Mouse (Mus musculus) forebrain, embryonic 16.5 days (tissue): ENCODE measurements around the gene Robo2. TPM values are rescaled to one million over a fixed set of nuclear protein-coding genes. Genes with fewer than 3 reads are reported as not detected.

ENCODE experiments used
- ATAC-seq: fragments of 200-750 bp; cut with Nextera tagmentation; 2 replicates; pipeline ENCODE4 v1.8.0; 2017; ENCODE audit warnings: mild to moderate bottlenecking, moderate library complexity
- H3K27ac ChIP-seq: fragments of 300-500 bp; sonication (generic); 2 replicates; pipeline ENCODE4 v1.5.1; 2014; ENCODE audit warnings: low read length, control low read depth
- H3K27me3 ChIP-seq: fragments of 300-500 bp; sonication (generic); replicated peaks from 2 replicates; pipeline ENCODE4 v1.6.1; 2014; ENCODE audit warnings: low read length; ENCODE audit not compliant: control insufficient read depth, insufficient read depth
- H3K36me3 ChIP-seq: fragments of 300-500 bp; sonication (generic); 2 replicates; pipeline ENCODE4 v1.6.1; 2014; ENCODE audit not compliant: control insufficient read depth, insufficient read depth
- H3K4me1 ChIP-seq: fragments of 300-500 bp; sonication (generic); replicated peaks from 2 replicates; pipeline ENCODE4 v1.6.1; 2014; ENCODE audit warnings: low read length; ENCODE audit not compliant: control insufficient read depth, insufficient read depth
- H3K4me2 ChIP-seq: fragments of 300-500 bp; sonication (generic); 2 replicates; pipeline ENCODE4 v1.6.1; 2014; ENCODE audit warnings: mild to moderate bottlenecking, low read length, control low read depth
- H3K4me3 ChIP-seq: fragments of 300-500 bp; sonication (generic); replicated peaks from 2 replicates; pipeline ENCODE4 v1.5.1; 2014; ENCODE audit warnings: mild to moderate bottlenecking, low read length, control low read depth
- H3K9ac ChIP-seq: fragments of 300-500 bp; sonication (generic); replicated peaks from 2 replicates; pipeline ENCODE4 v1.6.1; 2014; ENCODE audit warnings: low read depth, low read length, control low read depth
- H3K9me3 ChIP-seq: fragments of 300-500 bp; sonication (generic); 2 replicates; pipeline ENCODE4 v1.6.1; 2016; ENCODE audit warnings: low read length; ENCODE audit not compliant: control insufficient read depth
- WGBS: fragments of 180-500 bp; shearing (Covaris S2); extraction: QIAGEN DNeasy Blood & Tissue Kit; methylation state at CpG from one replicate; pipeline ENCODE4 v1.1.7; 2014; 5-methylcytosine and 5-hydroxymethylcytosine counted together
- polyA plus RNA-seq: library from polyadenylated mRNA; unstranded; fragments of >200 nt; fragmentation: Nextera tagmentation; extraction: Ambion mirVana; gene quantifications from 2 replicates; pipeline ENCODE4 v1.2.1, GENCODE M21; 2015

Robo2 gene
- polyA plus RNA-seq, 1 experiment from 2014 or later: 132 TPM

GRCm38 (mm10) chr16:74287878-74288277 lies 123.7 kb downstream of the Robo2 start:
- Histone ChIP-seq H3K4me1 (peaks cover 10% of the 10 kb centered on the region), H3K27me3 (no peaks in the 10 kb centered on the region), H3K4me2 (no peak overlapping the region), H3K4me3 (no peak overlapping the region), H3K9me3 (no peaks in the 10 kb centered on the region), H3K36me3 (no peaks in the 10 kb centered on the region), H3K27ac (no peak overlapping the region), H3K9ac (no peak overlapping the region)
- 31% methylated on average over 8 of the region's 8 CpGs for WGBS
- ATAC-seq: no peak

GRCm38 (mm10) chr16:74282549-74282948 lies 129.1 kb downstream of the Robo2 start:
- WGBS: 29% methylated on average over 6 of the region's 6 CpGs
- ATAC-seq: peak; percentile 88

GRCm38 (mm10) chr16:74276855-74277573 lies 134.6 kb downstream of the Robo2 start:
- Histone ChIP-seq H3K4me3 (no peak overlapping the region), H3K36me3 (no peaks in the 10 kb centered on the region), H3K4me2 (no peak overlapping the region), H3K27ac (no peak overlapping the region), H3K9ac (no peak overlapping the region), H3K9me3 (no peaks in the 10 kb centered on the region), H3K4me1 (0 out of 2 replicates have a peak, but pooled peaks cover 2% of the 10 kb centered on the region), H3K27me3 (no peaks in the 10 kb centered on the region)
- 36% methylated on average over 3 of the region's 3 CpGs for WGBS
- ATAC-seq: no peak

More at GRCm38 (mm10) chr16:74282549-74282948, 129.1 kb downstream of the Robo2 start:
- Histone ChIP-seq H3K27ac (no peak overlapping the region), H3K36me3 (no peaks in the 10 kb centered on the region), H3K4me2 (no peak overlapping the region), H3K9me3 (no peaks in the 10 kb centered on the region), H3K4me3 (no peak overlapping the region), H3K27me3 (no peaks in the 10 kb centered on the region), H3K9ac (no peak overlapping the region), H3K4me1 (peaks cover 8% of the 10 kb centered on the region)

GRCm38 (mm10) chr16:74274596-74274995 lies 137.0 kb downstream of the Robo2 start:
- WGBS: 65% methylated on average over 1 of the region's 1 CpGs
- no peaks in the 10 kb centered on the region for H3K36me3 ChIP-seq
- H3K9me3 ChIP-seq: no peaks in the 10 kb centered on the region
- no peaks in the 10 kb centered on the region for H3K4me1 ChIP-seq
- H3K27me3 ChIP-seq: no peaks in the 10 kb centered on the region
- no peak for ATAC-seq
- no peak overlapping the region for H3K9ac ChIP-seq
- H3K4me2 ChIP-seq: no peak overlapping the region
- H3K4me3 ChIP-seq: no peak overlapping the region
- no peak overlapping the region for H3K27ac ChIP-seq

GRCm38 (mm10) chr16:74272993-74273392 lies 138.6 kb downstream of the Robo2 start:
- Histone ChIP-seq H3K4me3 (no peak overlapping the region), H3K4me1 (no peaks in the 10 kb centered on the region), H3K36me3 (no peaks in the 10 kb centered on the region), H3K9me3 (no peaks in the 10 kb centered on the region), H3K9ac (no peak overlapping the region), H3K27me3 (no peaks in the 10 kb centered on the region), H3K27ac (no peak overlapping the region), H3K4me2 (no peak overlapping the region)
- 63% methylated on average over 4 of the region's 4 CpGs for WGBS
- no peak for ATAC-seq

- 52% methylated on average over 2 of the region's 2 CpGs for WGBS
Observed at GRCm38 (mm10) chr16:74258241-74258640, 153.4 kb downstream of the Robo2 start.

GRCm38 (mm10) chr16:74244452-74244851 lies 167.2 kb downstream of the Robo2 start:
- ATAC-seq: no peak
- Histone ChIP-seq H3K27ac (no peak overlapping the region), H3K27me3 (no peaks in the 10 kb centered on the region), H3K9me3 (no peaks in the 10 kb centered on the region), H3K36me3 (no peaks in the 10 kb centered on the region), H3K4me1 (no peaks in the 10 kb centered on the region; the same call in 1 of the 2 replicates), H3K4me2 (no peak overlapping the region), H3K4me3 (no peak overlapping the region), H3K9ac (no peak overlapping the region)
- 91% methylated on average over 5 of the region's 5 CpGs for WGBS

More at GRCm38 (mm10) chr16:74258241-74258640, 153.4 kb downstream of the Robo2 start:
- H3K36me3 ChIP-seq: no peaks in the 10 kb centered on the region
- no peak overlapping the region for H3K4me3 ChIP-seq
- H3K4me1 ChIP-seq: no peaks in the 10 kb centered on the region
- H3K9ac ChIP-seq: no peak overlapping the region
- H3K4me2 ChIP-seq: no peak overlapping the region
- no peak for ATAC-seq
- no peaks in the 10 kb centered on the region for H3K9me3 ChIP-seq
- H3K27me3 ChIP-seq: no peaks in the 10 kb centered on the region
- H3K27ac ChIP-seq: no peak overlapping the region

- Histone ChIP-seq H3K9me3 (no peaks in the 10 kb centered on the region), H3K9ac (no peak overlapping the region), H3K4me1 (peaks cover 5% of the 10 kb centered on the region; the same call in 1 of the 2 replicates), H3K4me3 (no peak overlapping the region), H3K27me3 (no peaks in the 10 kb centered on the region), H3K4me2 (no peak overlapping the region), H3K27ac (no peak overlapping the region), H3K36me3 (no peaks in the 10 kb centered on the region)
- 92% methylated on average over 1 of the region's 1 CpGs for WGBS
- ATAC-seq: no peak
Observed at GRCm38 (mm10) chr16:74241534-74241933, 170.1 kb downstream of the Robo2 start.

- WGBS: 96% methylated on average over 2 of the region's 2 CpGs
- Histone ChIP-seq H3K27ac (no peak overlapping the region), H3K4me2 (no peak overlapping the region), H3K36me3 (no peaks in the 10 kb centered on the region), H3K27me3 (no peaks in the 10 kb centered on the region), H3K9me3 (no peaks in the 10 kb centered on the region), H3K9ac (no peak overlapping the region), H3K4me1 (peaks cover 17% of the 10 kb centered on the region), H3K4me3 (no peak overlapping the region)
- no peak for ATAC-seq
Observed at GRCm38 (mm10) chr16:74237411-74237930, 174.2 kb downstream of the Robo2 start.
